Comparison of ENCODE assay signal across 8 mouse cellular contexts in genomic region chr15:3271216-3271615, GRCm38 (mm10). TPM values are rescaled to one million over a fixed set of nuclear protein-coding genes. Genes with fewer than 3 reads are reported as not detected.
DNase-seq lines count a peak whose midpoint lies in the region; ATAC-seq lines count a peak whose summit lies in the region.

No protein-coding gene starts in this region.

- no peak overlapping the region for H3K9ac ChIP-seq in limb, embryonic 11.5 days (ENCODE audit: low read length)
- no peak overlapping the region for H3K9ac ChIP-seq in midbrain, embryonic 13.5 days (replicated peaks)

- no peak overlapping the region; the same call in 1 of the 2 replicates for H3K4me3 ChIP-seq in limb, embryonic 11.5 days (ENCODE audit: low read depth, low read length)
- no peak overlapping the region; the same call in 1 of the 2 replicates for H3K4me3 ChIP-seq in midbrain, embryonic 13.5 days (replicated peaks)

- ATAC-seq in limb, embryonic 11.5 days (ENCODE audit: insufficient number of reproducible peaks, low FRiP score, low TSS enrichment, low read depth): 0 out of 2 replicates have a peak, but pooled peaks have one; percentile 49
- peak; percentile 62 for ATAC-seq in midbrain, embryonic 13.5 days

- intact Hi-C loops in heart, postnatal 10 days (cut with DNase I): loop anchor here (2.0 kb wide), 1 partner anchor 42 kb away; no protein-coding TSS in a partner anchor

- no peaks in the 10 kb centered on the region for H3K36me3 ChIP-seq in limb, embryonic 11.5 days (ENCODE audit: control insufficient read depth, insufficient read depth, low read length)
- H3K36me3 ChIP-seq in midbrain, embryonic 13.5 days: no peaks in the 10 kb centered on the region

- H3K27ac ChIP-seq in limb, embryonic 11.5 days (replicated peaks; ENCODE audit: low read depth, low read length): no peak overlapping the region
- no peak overlapping the region; the same call in 1 of the 2 replicates for H3K27ac ChIP-seq in midbrain, embryonic 13.5 days

- H3K4me1 ChIP-seq in limb, embryonic 11.5 days (ENCODE audit: control insufficient read depth, insufficient read depth, low read length): peaks cover 5% of the 10 kb centered on the region; the same call in 1 of the 2 replicates
- H3K4me1 ChIP-seq in midbrain, embryonic 13.5 days (replicated peaks): peaks cover 11% of the 10 kb centered on the region

- DNase-seq in adrenal gland, postnatal 10 days: peak; percentile 46
- DNase-seq in adrenal gland, adult 8-10 months: no peak
- peak; percentile 61 for DNase-seq in adipocyte (ENCODE audit: low spot score)
- DNase-seq in heart, postnatal 10 days: peak; percentile 57 to 62
- no peak for DNase-seq in limb, embryonic 11.5 days (ENCODE audit: low spot score)
- DNase-seq in cerebellum, adult 18-20 months: no peak
- no peak for DNase-seq in cerebellum, postnatal 36 days

- H3K27me3 ChIP-seq in limb, embryonic 11.5 days (ENCODE audit: control insufficient read depth, insufficient read depth, low read length): no peaks in the 10 kb centered on the region
- no peaks in the 10 kb centered on the region for H3K27me3 ChIP-seq in midbrain, embryonic 13.5 days

- H3K9me3 ChIP-seq in limb, embryonic 11.5 days (ENCODE audit: control insufficient read depth, low read length): no peaks in the 10 kb centered on the region
- no peaks in the 10 kb centered on the region for H3K9me3 ChIP-seq in midbrain, embryonic 13.5 days

- H3K4me2 ChIP-seq in limb, embryonic 11.5 days (ENCODE audit: low read depth, severe bottlenecking): no peak overlapping the region; the same call in 1 of the 2 replicates
- peak overlapping the region; percentile 44; the same call in 1 of the 2 replicates for H3K4me2 ChIP-seq in midbrain, embryonic 13.5 days (replicated peaks)

- 48% methylated on average over 6 of the region's 6 CpGs for WGBS in limb, embryonic 11.5 days
- 49% methylated on average over 6 of the region's 6 CpGs for WGBS in midbrain, embryonic 13.5 days

RNA-seq across cellular contexts. Expression of gene Selenop, which starts 2.9 kb away (rescaled TPM):
- total RNA-seq in adrenal gland, postnatal 10 days (2021): 1,000 to 10,000 TPM in 1 of 2 experiments, 100 to 1,000 TPM in 1; 700 to 1,333 TPM
- 100 to 1,000 TPM; 265 to 408 (median 353) TPM for total RNA-seq in adrenal gland, adult 8-10 months (2022)
- 100 to 1,000 TPM; 257 to 282 TPM for total RNA-seq in heart, postnatal 10 days (2021)
- polyA plus RNA-seq in limb, embryonic 11.5 days (2014; fragmentation: Nextera tagmentation; extraction: Ambion mirVana): 49.2 and 51.1 TPM in 2 replicates
- polyA plus RNA-seq in midbrain, embryonic 13.5 days (2015; fragmentation: Nextera tagmentation; extraction: Ambion mirVana): 73.2 and 86.1 TPM in 2 replicates

RNA-seq across cellular contexts. Expression of gene Ccdc152, which starts 32.1 kb away (rescaled TPM):
- not detected for total RNA-seq in adrenal gland, postnatal 10 days (2021)
- total RNA-seq in adrenal gland, adult 8-10 months (2022): not detected
- total RNA-seq in heart, postnatal 10 days (2021): under 1 TPM; 0.20 to 0.45 TPM
- 0.12 TPM in 1 of 2 replicates, not detected in the other for polyA plus RNA-seq in limb, embryonic 11.5 days (2014; fragmentation: Nextera tagmentation; extraction: Ambion mirVana)
- 0.12 and 0.26 TPM in 2 replicates for polyA plus RNA-seq in midbrain, embryonic 13.5 days (2015; fragmentation: Nextera tagmentation; extraction: Ambion mirVana)

Comparison
In these comparisons a context has a peak if more than half of its experiments do, and no peak if none do; other contexts are left out.
1. DNase-seq: peak in adrenal gland, postnatal 10 days (single experiment), adipocyte (single experiment) and heart, postnatal 10 days (2 of 2); none in adrenal gland, adult 8-10 months (single experiment), limb, embryonic 11.5 days (single experiment), cerebellum, adult 18-20 months (0 of 2) and cerebellum, postnatal 36 days (0 of 2).